Mouse (Mus musculus) small intestine, adult 2 months (tissue): Measurements from ENCODE around the gene Cd3eap. TPM values are rescaled to one million over a fixed set of nuclear protein-coding genes. Genes with fewer than 3 reads are reported as not detected.

Source experiments
- H3K27ac ChIP-seq: fragments of 200-500 bp; 2 replicates; pipeline ENCODE4 v1.5.1; 2012; ENCODE audit warnings: low read depth, low read length, control low read depth, inconsistent platforms; ENCODE audit not compliant: insufficient read depth
- H3K27me3 ChIP-seq: fragments of 200-500 bp; 2 replicates; pipeline ENCODE4 v1.6.1; 2012; ENCODE audit warnings: mild to moderate bottlenecking, moderate library complexity, low read length, inconsistent platforms; ENCODE audit not compliant: control insufficient read depth, insufficient read depth
- H3K36me3 ChIP-seq: fragments of 200-500 bp; 2 replicates; pipeline ENCODE4 v1.6.1; 2012; ENCODE audit warnings: mild to moderate bottlenecking, low read length, control low read depth, inconsistent platforms; ENCODE audit not compliant: control insufficient read depth, insufficient read depth
- H3K4me1 ChIP-seq: fragments of 200-500 bp; 2 replicates; pipeline ENCODE4 v1.6.1; 2012; ENCODE audit warnings: low read length, inconsistent platforms, mixed read lengths; ENCODE audit not compliant: control insufficient read depth, insufficient read depth, insufficient read length
- H3K4me3 ChIP-seq: fragments of 200-500 bp; 2 replicates; pipeline ENCODE4 v1.5.1; 2012; ENCODE audit warnings: low read depth, mild to moderate bottlenecking, control low read depth, inconsistent platforms, low read length, moderate library complexity
- CTCF ChIP-seq: fragments of 200-500 bp; IDR thresholded peaks from 2 replicates; pipeline ENCODE4 v1.5.1; 2012; ENCODE audit warnings: low read depth, mild to moderate bottlenecking, control low read depth, inconsistent platforms, low read length, moderate library complexity, mixed read lengths; ENCODE audit not compliant: insufficient replicate concordance, insufficient read length; ENCODE audit errors: extremely low read depth
- POLR2A ChIP-seq: fragments of 200-500 bp; IDR thresholded peaks from 2 replicates; pipeline ENCODE4 v1.6.1; 2012; ENCODE audit warnings: low read depth, mild to moderate bottlenecking, control low read depth, inconsistent platforms, low read length, moderate library complexity
- WGBS: fragments of 180-500 bp; shearing (Covaris S2); methylation state at CpG from one replicate; pipeline ENCODE4 v1.1.7; 2018; 5-methylcytosine and 5-hydroxymethylcytosine counted together
- polyA plus RNA-seq: library from polyadenylated mRNA; depleted of rRNA; stranded (reverse); fragments of >200 nt; gene quantifications from 2 replicates; pipeline ENCODE4 v1.2.3, GENCODE M21; 2012; rRNA removed

The Cd3eap gene
- 2.0 and 2.5 TPM in 2 replicates for polyA plus RNA-seq

DNA sequence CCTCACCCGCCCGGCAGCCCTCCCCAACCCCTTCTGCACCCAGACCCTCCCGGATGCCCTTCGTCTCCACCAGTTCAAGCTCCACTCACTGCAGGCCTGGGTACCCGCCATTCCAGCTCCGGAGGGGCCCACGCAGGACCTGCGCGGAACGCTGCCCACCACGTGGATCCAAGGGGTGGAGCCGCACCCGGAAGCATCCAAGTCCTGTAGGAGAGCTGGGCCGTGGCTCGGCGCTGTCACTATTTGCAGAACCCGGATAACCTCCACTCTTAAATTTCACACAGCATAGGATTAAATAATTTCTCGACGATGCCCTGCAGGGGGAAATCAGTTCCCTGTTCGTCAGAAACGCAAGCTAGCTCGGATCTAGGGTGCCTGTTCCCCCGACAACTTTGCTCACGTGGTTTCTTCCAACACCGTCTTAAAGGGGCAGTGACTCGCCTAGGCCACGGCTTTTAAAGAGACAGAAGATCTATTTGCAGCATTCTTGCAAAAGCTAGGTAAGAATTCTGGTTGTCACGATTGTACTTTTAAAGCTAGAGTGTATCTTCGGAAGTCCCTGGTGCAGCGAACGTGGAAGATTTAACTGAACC is at the start of gene Cd3eap, which contains the start of gene Ppp1r13l:
TSS of gene Cd3eap (minus strand) at position 185 of the 593 bp plus-strand sequence.
TSS of gene Ppp1r13l (plus strand) at position 451 of the 593 bp plus-strand sequence.
- peak within 1 kb of the TSS; percentile 57 for H3K27ac ChIP-seq
- TF ChIP-seq POLR2A (no peak), CTCF (no peak)
- under 1% methylated on average over 31 of the region's 31 CpGs for WGBS
- peaks cover 2% of the 10 kb centered on the region for H3K4me1 ChIP-seq
- H3K4me3 ChIP-seq: peak within 1 kb of the TSS; percentile 73
- H3K36me3 ChIP-seq: 0 out of 2 replicates have a peak, but pooled peaks cover 4% of the 10 kb centered on the region
- no peaks in the 10 kb centered on the region for H3K27me3 ChIP-seq

- H3K4me3 ChIP-seq: no peak overlapping the region
- no peaks in the 10 kb centered on the region for H3K36me3 ChIP-seq
- peaks cover 5% of the 10 kb centered on the region for H3K4me1 ChIP-seq
- H3K27me3 ChIP-seq: peaks cover 7% of the 10 kb centered on the region; the same call in 1 of the 2 replicates
- WGBS: 2% methylated on average over 19 of the region's 19 CpGs
- H3K27ac ChIP-seq: no peak overlapping the region
- TF ChIP-seq CTCF: peak; percentile 94
- no peak for TF ChIP-seq POLR2A
Observed at GRCm38 (mm10) chr7:19405417-19405816, 46.1 kb upstream of the Cd3eap start.

GRCm38 (mm10) chr7:19404476-19404875 is 45.2 kb upstream of the Cd3eap start, which contains the start of gene Ckm:
TSS of gene Ckm (plus strand) at chr7:19404776.
- 48% methylated on average over 7 of the region's 7 CpGs for whole genome bisulfite sequencing
- Histone ChIP-seq H3K36me3 (no peaks in the 10 kb centered on the region), H3K4me1 (peaks cover 8% of the 10 kb centered on the region), H3K27ac (no peak within 1 kb of the TSS), H3K27me3 (peaks cover 7% of the 10 kb centered on the region), H3K4me3 (peak within 1 kb of the TSS; percentile 64)
- TF ChIP-seq POLR2A (no peak), CTCF (no peak)

GRCm38 (mm10) chr7:19403731-19404296 is 44.5 kb upstream of the Cd3eap start, which contains the start of gene Klc3:
TSS of gene Klc3 (minus strand) at chr7:19404104.
- H3K4me3 ChIP-seq: peak within 1 kb of the TSS; percentile 64
- H3K36me3 ChIP-seq: no peaks in the 10 kb centered on the region
- no peak within 1 kb of the TSS for H3K27ac ChIP-seq
- TF ChIP-seq POLR2A: no peak
- no peak for TF ChIP-seq CTCF
- peaks cover 7% of the 10 kb centered on the region for H3K27me3 ChIP-seq
- WGBS: 1% methylated on average over 62 of the region's 62 CpGs
- peaks cover 11% of the 10 kb centered on the region for H3K4me1 ChIP-seq

DNA sequence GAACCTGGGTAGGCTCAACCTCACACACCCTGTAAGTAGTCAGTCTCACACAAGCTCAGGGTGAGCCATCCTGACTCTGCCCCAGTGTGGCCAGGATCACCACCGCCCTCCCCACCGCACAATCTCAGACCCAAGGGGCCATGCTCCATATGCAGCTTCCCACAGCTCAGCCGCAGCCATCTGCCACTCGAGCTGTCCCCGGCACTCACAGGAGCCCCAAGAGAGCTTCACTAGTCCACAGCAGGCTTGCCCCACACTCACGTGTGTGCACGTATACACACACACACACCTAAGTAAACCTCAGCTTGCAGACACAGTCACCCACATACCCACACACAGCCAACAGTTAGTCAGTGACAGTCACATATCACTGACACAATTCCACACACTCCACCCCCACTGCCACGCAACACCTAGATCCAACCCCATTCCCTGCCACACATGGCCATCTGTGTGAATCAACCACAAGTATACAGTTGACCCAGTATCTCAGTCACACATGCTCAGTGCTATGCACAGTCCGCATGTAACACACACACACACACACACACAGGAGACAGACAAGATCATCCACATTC is 43.3 kb upstream of the Cd3eap start:
- H3K4me1 ChIP-seq: peaks cover 11% of the 10 kb centered on the region
- no peaks in the 10 kb centered on the region for H3K36me3 ChIP-seq
- no peak overlapping the region for H3K4me3 ChIP-seq
- TF ChIP-seq POLR2A (no peak), CTCF (no peak)
- H3K27me3 ChIP-seq: peaks cover 7% of the 10 kb centered on the region
- no peak overlapping the region for H3K27ac ChIP-seq
- 76% methylated on average over 9 of the region's 9 CpGs for WGBS

DNA sequence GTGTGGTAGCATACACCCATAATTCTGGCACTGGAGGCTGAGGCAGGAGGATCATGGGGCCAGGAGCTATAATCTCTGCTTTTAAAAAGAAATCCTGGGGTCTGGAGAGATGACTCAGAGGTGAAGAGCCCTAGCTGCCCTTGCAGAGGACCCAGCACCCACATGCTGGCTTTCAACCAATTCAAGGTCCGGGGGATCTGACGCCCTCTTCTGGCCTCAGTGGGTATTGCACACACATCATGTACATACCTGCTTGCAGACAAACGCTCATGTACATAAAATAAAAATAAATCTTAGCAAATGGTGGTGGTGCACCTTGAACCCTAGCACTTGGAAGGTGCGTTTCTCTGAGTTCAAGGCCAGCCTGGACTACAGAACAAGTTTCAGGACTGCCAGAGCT is 41.7 kb upstream of the Cd3eap start:
- Histone ChIP-seq H3K27ac (no peak overlapping the region), H3K36me3 (no peaks in the 10 kb centered on the region), H3K4me1 (peaks cover 11% of the 10 kb centered on the region), H3K27me3 (peaks cover 7% of the 10 kb centered on the region), H3K4me3 (no peak overlapping the region)
- TF ChIP-seq POLR2A (no peak), CTCF (peak; percentile 39; the same call in 1 of the 2 replicates)
- WGBS: 86% methylated on average over 4 of the region's 4 CpGs

DNA sequence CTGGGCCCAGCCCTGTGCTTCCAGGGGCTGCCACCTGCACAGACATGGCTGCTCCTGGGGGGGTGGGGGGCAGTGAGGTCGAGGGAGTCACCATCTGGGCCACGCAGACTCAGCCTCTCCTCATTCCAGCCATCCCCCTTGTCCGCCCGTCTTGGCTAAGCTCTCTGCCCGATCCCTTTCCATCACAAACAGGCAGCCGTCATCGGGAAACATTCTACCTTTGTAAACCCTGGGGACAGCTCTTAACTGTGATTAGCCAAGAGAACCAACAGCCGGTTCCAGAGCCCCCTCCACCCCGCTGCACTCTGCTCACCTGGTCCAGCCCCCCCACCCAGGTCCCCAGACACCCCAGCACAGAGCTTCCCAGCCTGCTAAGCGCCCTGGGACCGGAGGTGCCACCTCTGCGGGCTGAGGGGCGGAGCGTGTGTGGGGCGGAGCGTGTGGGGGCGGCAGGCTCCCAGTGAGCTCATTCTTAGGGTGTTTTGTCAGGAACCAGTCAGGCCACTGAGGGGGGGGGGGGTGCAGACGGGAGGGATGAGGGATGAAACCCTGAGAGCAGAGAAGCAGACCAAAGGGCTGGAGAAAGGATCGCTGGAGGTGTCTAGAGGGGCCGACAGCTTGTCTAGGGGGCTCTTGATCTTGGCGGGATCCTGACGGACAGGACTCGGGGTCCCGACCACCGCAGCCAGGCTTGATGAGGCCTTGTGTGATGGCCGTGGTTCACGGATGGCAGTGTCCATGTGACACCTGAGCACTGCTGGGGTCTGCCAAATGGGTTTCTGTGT is 40.4 kb upstream of the Cd3eap start:
- TF ChIP-seq CTCF (no peak), POLR2A (no peak)
- WGBS: 5% methylated on average over 27 of the region's 27 CpGs
- H3K4me1 ChIP-seq: peaks cover 9% of the 10 kb centered on the region

More for the DNA sequence above, 40.4 kb upstream of the Cd3eap start:
- peak overlapping the region; percentile 17 for H3K4me3 ChIP-seq
- peaks cover 7% of the 10 kb centered on the region for H3K27me3 ChIP-seq
- H3K27ac ChIP-seq: no peak overlapping the region
- H3K36me3 ChIP-seq: peaks cover 7% of the 10 kb centered on the region
